Mouse (Mus musculus) hindbrain, embryonic 10.5 days (tissue): Measurements from ENCODE around the gene Lrrc3c. TPM values are rescaled to one million over a fixed set of nuclear protein-coding genes. Genes with fewer than 3 reads are reported as not detected.
A peak's percentile ranks its signal among the peaks of the same experiment; 100 is the strongest.

Experiments used
- DNase-seq: peaks from one replicate; pipeline ENCODE4 v3.0.0-alpha.2; 2017; ENCODE audit warnings: low spot score
- H3K27ac ChIP-seq: fragments of 300-500 bp; sonication (generic); 2 replicates; pipeline ENCODE4 v1.5.1; 2016; ENCODE audit warnings: mild to moderate bottlenecking, moderate library complexity
- H3K27me3 ChIP-seq: fragments of 300-500 bp; sonication (generic); 2 replicates; pipeline ENCODE4 v1.6.1; 2016; ENCODE audit warnings: mild to moderate bottlenecking; ENCODE audit not compliant: poor library complexity, insufficient read depth, severe bottlenecking
- H3K36me3 ChIP-seq: fragments of 300-500 bp; sonication (generic); 2 replicates; pipeline ENCODE4 v1.6.1; 2016; ENCODE audit warnings: mild to moderate bottlenecking, moderate library complexity
- H3K4me1 ChIP-seq: fragments of 300-500 bp; sonication (generic); replicated peaks from 2 replicates; pipeline ENCODE4 v1.6.1; 2016; ENCODE audit warnings: mild to moderate bottlenecking
- H3K4me3 ChIP-seq: fragments of 300-500 bp; sonication (generic); 2 replicates; pipeline ENCODE4 v1.5.1; 2016; ENCODE audit warnings: mild to moderate bottlenecking, moderate library complexity
- H3K9me3 ChIP-seq: fragments of 300-500 bp; sonication (generic); 2 replicates; pipeline ENCODE4 v1.6.1; 2016; ENCODE audit warnings: mild to moderate bottlenecking, moderate library complexity
- WGBS: fragments of 180-500 bp; shearing (Covaris S2); methylation state at CpG from one replicate; pipeline ENCODE4 v1.1.7; 2016; 5-methylcytosine and 5-hydroxymethylcytosine counted together
- polyA plus RNA-seq: library from polyadenylated mRNA; unstranded; fragments of >200 nt; fragmentation: Nextera tagmentation; extraction: Ambion mirVana; gene quantifications from 2 replicates; pipeline ENCODE4 v1.2.1, GENCODE M21; 2016

The Lrrc3c gene
- polyA plus RNA-seq, 1 experiment from 2014 or later: not detected

GRCm38 (mm10) chr11:98587684-98588546, 10.2 kb upstream of the Lrrc3c start:
- DNase-seq: peak; percentile 58
- 6% methylated on average over 20 of the region's 20 CpGs for WGBS
- Histone ChIP-seq H3K4me3 (peak overlapping the region; percentile 90), H3K36me3 (peaks cover 14% of the 10 kb centered on the region), H3K4me1 (peaks cover 60% of the 10 kb centered on the region), H3K27ac (peak overlapping the region; percentile 93), H3K27me3 (peaks cover 11% of the 10 kb centered on the region; the same call in 1 of the 2 replicates), H3K9me3 (no peaks in the 10 kb centered on the region)

GRCm38 (mm10) chr11:98588833-98589281, 9.2 kb upstream of the Lrrc3c start:
- Histone ChIP-seq H3K4me1 (peaks cover 60% of the 10 kb centered on the region), H3K9me3 (no peaks in the 10 kb centered on the region), H3K4me3 (no peak overlapping the region), H3K36me3 (peaks cover 5% of the 10 kb centered on the region), H3K27me3 (peaks cover 11% of the 10 kb centered on the region; the same call in 1 of the 2 replicates), H3K27ac (no peak overlapping the region; the same call in 1 of the 2 replicates)
- no peak for DNase-seq
- 73% methylated on average over 6 of the region's 6 CpGs for WGBS

- Histone ChIP-seq H3K27ac (no peak overlapping the region), H3K9me3 (no peaks in the 10 kb centered on the region), H3K4me3 (no peak overlapping the region), H3K36me3 (peaks cover under 1% of the 10 kb centered on the region; the same call in 1 of the 2 replicates), H3K27me3 (peaks cover 11% of the 10 kb centered on the region; the same call in 1 of the 2 replicates), H3K4me1 (peaks cover 60% of the 10 kb centered on the region)
- WGBS: 85% methylated on average over 8 of the region's 8 CpGs
- DNase-seq: no peak
Observed at GRCm38 (mm10) chr11:98589306-98589705, 8.8 kb upstream of the Lrrc3c start.

- no peaks in the 10 kb centered on the region for H3K9me3 ChIP-seq
- 76% methylated on average over 19 of the region's 19 CpGs for WGBS
- H3K4me3 ChIP-seq: no peak overlapping the region
- H3K36me3 ChIP-seq: no peaks in the 10 kb centered on the region
- H3K27me3 ChIP-seq: peaks cover 13% of the 10 kb centered on the region; the same call in 1 of the 2 replicates
- no peak overlapping the region for H3K27ac ChIP-seq
- no peak for DNase-seq
- peaks cover 45% of the 10 kb centered on the region for H3K4me1 ChIP-seq
Observed at GRCm38 (mm10) chr11:98590548-98591445, 7.3 kb upstream of the Lrrc3c start.

GRCm38 (mm10) chr11:98595021-98595420, 3.1 kb upstream of the Lrrc3c start:
- Histone ChIP-seq H3K27ac (no peak overlapping the region), H3K27me3 (peaks cover 37% of the 10 kb centered on the region), H3K9me3 (no peaks in the 10 kb centered on the region), H3K4me3 (no peak overlapping the region), H3K36me3 (no peaks in the 10 kb centered on the region), H3K4me1 (peaks cover 21% of the 10 kb centered on the region; the same call in 1 of the 2 replicates)
- no peak for DNase-seq
- WGBS: 82% methylated on average over 6 of the region's 6 CpGs

GRCm38 (mm10) chr11:98595473-98595872, 2.6 kb upstream of the Lrrc3c start:
- Histone ChIP-seq H3K9me3 (no peaks in the 10 kb centered on the region), H3K27ac (no peak overlapping the region), H3K4me3 (no peak overlapping the region), H3K36me3 (no peaks in the 10 kb centered on the region), H3K4me1 (peaks cover 20% of the 10 kb centered on the region; the same call in 1 of the 2 replicates), H3K27me3 (peaks cover 42% of the 10 kb centered on the region)
- 82% methylated on average over 10 of the region's 10 CpGs for WGBS
- DNase-seq: no peak

GRCm38 (mm10) chr11:98595955-98596354, 2.1 kb upstream of the Lrrc3c start:
- Histone ChIP-seq H3K4me1 (peaks cover 17% of the 10 kb centered on the region; the same call in 1 of the 2 replicates), H3K27me3 (peaks cover 47% of the 10 kb centered on the region), H3K4me3 (no peak overlapping the region), H3K9me3 (no peaks in the 10 kb centered on the region), H3K36me3 (no peaks in the 10 kb centered on the region), H3K27ac (no peak overlapping the region)
- no peak for DNase-seq
- 95% methylated on average over 3 of the region's 3 CpGs for WGBS

- no peak overlapping the region for H3K4me3 ChIP-seq
- 36% methylated on average over 6 of the region's 6 CpGs for WGBS
Observed at GRCm38 (mm10) chr11:98597363-98597762, 728 bp upstream of the Lrrc3c start.

GRCm38 (mm10) chr11:98598851-98599290, 780 bp downstream of the Lrrc3c start:
- WGBS: 66% methylated on average over 18 of the region's 18 CpGs

More at GRCm38 (mm10) chr11:98597363-98597762, 728 bp upstream of the Lrrc3c start:
- no peak overlapping the region; the same call in 1 of the 2 replicates for H3K27ac ChIP-seq
- H3K9me3 ChIP-seq: no peaks in the 10 kb centered on the region
- peak; percentile 63 for DNase-seq
- no peaks in the 10 kb centered on the region for H3K36me3 ChIP-seq
- peaks cover 20% of the 10 kb centered on the region for H3K4me1 ChIP-seq
- H3K27me3 ChIP-seq: peaks cover 49% of the 10 kb centered on the region

GRCm38 (mm10) chr11:98599291-98599690, 1.2 kb downstream of the Lrrc3c start:
- 31% methylated on average over 18 of the region's 18 CpGs for WGBS
- Histone ChIP-seq H3K4me3 (no peak overlapping the region), H3K4me1 (peaks cover 19% of the 10 kb centered on the region), H3K27ac (no peak overlapping the region), H3K9me3 (no peaks in the 10 kb centered on the region), H3K27me3 (peaks cover 49% of the 10 kb centered on the region), H3K36me3 (no peaks in the 10 kb centered on the region)
- DNase-seq: no peak

More at GRCm38 (mm10) chr11:98598851-98599290, 780 bp downstream of the Lrrc3c start:
- Histone ChIP-seq H3K9me3 (no peaks in the 10 kb centered on the region), H3K27ac (no peak overlapping the region), H3K4me1 (peaks cover 19% of the 10 kb centered on the region), H3K36me3 (no peaks in the 10 kb centered on the region), H3K27me3 (peaks cover 49% of the 10 kb centered on the region), H3K4me3 (no peak overlapping the region)
- DNase-seq: no peak

GRCm38 (mm10) chr11:98602090-98602690, 4.1 kb downstream of the Lrrc3c start:
- Histone ChIP-seq H3K9me3 (no peaks in the 10 kb centered on the region), H3K4me3 (peak overlapping the region; percentile 53), H3K27me3 (peaks cover 47% of the 10 kb centered on the region), H3K36me3 (no peaks in the 10 kb centered on the region), H3K4me1 (peaks cover 19% of the 10 kb centered on the region), H3K27ac (peak overlapping the region; percentile 70)
- DNase-seq: peak; percentile 66
- 2% methylated on average over 20 of the region's 20 CpGs for WGBS

- DNase-seq: no peak
- peaks cover 33% of the 10 kb centered on the region for H3K27me3 ChIP-seq
- WGBS: 82% methylated on average over 2 of the region's 2 CpGs
Observed at GRCm38 (mm10) chr11:98603953-98604352, 5.9 kb downstream of the Lrrc3c start.

More at GRCm38 (mm10) chr11:98603953-98604352, 5.9 kb downstream of the Lrrc3c start:
- Histone ChIP-seq H3K4me3 (no peak overlapping the region), H3K9me3 (no peaks in the 10 kb centered on the region), H3K4me1 (peaks cover 17% of the 10 kb centered on the region), H3K27ac (no peak overlapping the region), H3K36me3 (no peaks in the 10 kb centered on the region)
